Mouse (Mus musculus) retina, postnatal 1 day (tissue): ENCODE data around the gene Caly.

Experiments
- DNase-seq: peaks from one replicate; pipeline ENCODE4 v3.0.0-alpha.2; 2012

Caly gene

GRCm38 (mm10) chr7:140082242-140082678, at the start of gene Caly:
Gene Caly (minus strand): TSS chr7:140082548.
- peak; percentile 88 for DNase-seq

DNA sequence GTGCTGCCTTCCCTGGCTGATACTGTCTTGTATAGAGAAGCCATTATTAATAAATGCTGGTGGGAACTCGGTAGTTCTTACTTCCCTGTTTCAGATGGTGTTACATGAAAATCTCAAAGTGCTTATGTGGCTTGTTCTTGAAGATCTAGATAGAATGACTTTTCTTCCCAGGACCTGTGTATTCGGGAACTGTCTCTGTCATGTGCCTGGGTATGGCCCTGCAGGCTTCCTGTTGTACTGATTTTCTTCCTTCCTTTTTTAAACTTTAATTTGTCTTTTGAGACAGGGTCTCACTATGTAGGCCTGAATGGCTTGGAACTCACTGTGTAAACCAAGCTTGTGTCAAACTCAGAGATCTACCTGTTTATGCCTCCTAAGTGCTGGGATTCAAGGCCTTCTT, 45.6 kb upstream of the Caly start:
- DNase-seq = no peak

DNA sequence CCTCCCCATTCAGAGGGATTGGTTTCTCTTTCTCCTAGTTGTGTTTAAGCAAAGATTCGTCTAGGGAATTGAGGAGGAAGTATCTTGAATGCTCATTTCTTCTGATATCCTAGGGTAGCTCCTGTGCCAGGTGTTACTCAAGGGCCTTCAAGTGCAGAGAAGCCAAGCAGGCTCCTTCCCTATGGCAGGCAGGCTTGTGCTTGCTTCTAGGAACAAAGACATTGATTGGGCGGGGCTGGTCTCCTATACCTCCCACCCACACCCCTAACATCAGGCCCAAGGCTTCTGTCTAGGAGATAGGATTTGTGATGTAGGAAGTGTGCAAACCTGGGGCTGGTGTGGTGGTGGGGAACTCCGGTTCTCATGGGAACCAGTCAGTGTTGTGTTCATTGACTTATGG, 44.6 kb upstream of the Caly start:
- no peak for DNase-seq

- DNase-seq = no peak
Observed at GRCm38 (mm10) chr7:140126022-140126350, 43.6 kb upstream of the Caly start.

DNA sequence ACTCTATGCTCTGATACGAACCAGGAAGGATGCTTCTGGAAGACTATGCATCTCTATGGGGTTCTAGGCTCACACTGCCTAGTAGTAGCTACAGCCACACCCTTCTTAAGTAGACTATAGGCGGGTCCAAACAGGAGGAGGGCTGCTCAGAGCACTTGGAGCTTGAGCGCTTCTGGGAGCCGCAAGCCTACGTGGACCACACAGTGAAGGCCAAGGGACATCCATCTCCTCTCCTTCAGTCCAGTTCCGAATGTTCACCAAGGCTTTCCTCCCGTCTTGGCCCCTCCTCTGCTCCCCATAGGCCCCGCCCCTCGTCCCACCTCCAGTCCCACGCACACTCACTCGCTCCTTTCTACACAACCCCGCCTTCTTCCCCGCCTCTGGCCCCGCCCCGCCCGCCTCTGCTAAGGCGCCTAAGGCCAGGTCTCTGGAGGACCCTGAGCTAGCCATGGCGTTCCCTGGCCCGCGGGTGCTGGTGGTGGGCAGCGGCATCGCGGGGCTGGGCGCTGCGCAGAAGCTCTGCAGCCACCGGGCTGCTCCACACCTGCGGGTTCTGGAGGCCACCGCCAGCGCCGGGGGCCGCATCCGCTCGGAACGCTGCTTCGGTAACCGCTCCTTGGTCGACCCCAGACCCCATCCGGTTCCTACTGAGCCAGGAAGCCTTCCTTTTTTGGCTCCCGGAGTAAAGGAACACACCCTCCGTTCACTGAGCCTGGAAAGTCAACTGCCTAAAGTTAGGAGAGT, 43.1 kb upstream of the Caly start:
- DNase-seq = peak; percentile 93

DNA sequence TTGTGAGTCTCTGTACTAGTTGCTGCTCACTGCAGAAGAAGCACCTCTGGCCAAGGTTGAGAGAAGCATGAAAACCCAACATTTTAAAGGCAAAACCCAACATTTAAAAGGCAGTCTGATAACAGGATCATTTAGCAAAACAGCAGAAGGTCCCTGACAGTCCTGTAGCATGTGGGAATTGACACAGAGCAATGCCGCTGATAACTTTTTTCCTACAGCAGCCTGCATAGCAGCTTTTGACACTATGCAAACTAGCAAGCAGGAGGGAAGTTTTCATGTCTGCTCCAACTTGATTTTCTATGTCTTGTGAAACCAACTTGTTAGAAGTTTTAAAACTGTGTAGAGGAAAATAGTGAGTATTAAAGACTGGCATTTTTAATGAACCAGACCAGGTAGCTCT, 42.0 kb upstream of the Caly start:
- no peak for DNase-seq

DNA sequence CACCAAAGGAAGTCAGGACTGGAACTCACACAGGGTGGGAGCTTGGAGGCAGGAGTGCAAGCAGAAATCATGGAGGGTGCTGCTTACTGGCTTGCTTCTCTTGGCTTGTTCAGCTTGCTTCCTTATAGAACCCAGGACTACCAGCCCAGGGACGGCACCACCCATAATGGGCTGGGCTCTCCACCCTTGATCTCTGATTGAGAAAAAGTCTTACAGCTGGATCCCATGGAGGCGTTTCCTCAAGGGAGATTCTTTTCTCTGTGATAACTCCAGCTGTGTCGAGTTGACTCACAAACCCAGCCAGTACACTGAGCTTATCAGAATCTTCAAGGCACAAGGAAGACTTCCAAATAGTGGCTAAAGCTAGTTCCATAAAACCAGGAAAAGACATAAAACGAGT, 40.4 kb upstream of the Caly start:
- DNase-seq = no peak

GRCm38 (mm10) chr7:140121338-140121910, 39.1 kb upstream of the Caly start:
- DNase-seq = no peak

DNA sequence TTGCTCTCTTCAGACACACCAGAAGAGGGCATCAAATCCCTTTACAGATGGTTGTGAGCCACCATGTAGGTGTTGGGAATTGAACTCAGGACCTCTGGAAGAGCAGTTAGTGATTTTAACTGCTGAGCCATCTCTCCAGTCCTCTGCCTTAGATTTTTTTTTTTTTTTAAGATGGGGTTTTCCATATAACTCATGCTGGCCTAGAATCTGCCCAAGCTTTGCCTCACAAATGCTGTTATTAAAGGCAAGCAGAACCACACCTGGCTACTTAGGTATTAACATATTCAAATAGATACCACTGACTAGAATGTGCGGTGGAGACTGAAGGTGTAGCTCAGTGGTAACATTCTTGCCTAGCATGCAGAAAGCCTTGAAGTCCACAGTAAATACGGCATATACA, 38.1 kb upstream of the Caly start:
- DNase-seq = no peak

GRCm38 (mm10) chr7:140116329-140117054, 34.1 kb upstream of the Caly start, which contains the start of gene Echs1:
Gene Echs1 (minus strand): TSS chr7:140116476.
- peak; percentile 92 for DNase-seq

DNA sequence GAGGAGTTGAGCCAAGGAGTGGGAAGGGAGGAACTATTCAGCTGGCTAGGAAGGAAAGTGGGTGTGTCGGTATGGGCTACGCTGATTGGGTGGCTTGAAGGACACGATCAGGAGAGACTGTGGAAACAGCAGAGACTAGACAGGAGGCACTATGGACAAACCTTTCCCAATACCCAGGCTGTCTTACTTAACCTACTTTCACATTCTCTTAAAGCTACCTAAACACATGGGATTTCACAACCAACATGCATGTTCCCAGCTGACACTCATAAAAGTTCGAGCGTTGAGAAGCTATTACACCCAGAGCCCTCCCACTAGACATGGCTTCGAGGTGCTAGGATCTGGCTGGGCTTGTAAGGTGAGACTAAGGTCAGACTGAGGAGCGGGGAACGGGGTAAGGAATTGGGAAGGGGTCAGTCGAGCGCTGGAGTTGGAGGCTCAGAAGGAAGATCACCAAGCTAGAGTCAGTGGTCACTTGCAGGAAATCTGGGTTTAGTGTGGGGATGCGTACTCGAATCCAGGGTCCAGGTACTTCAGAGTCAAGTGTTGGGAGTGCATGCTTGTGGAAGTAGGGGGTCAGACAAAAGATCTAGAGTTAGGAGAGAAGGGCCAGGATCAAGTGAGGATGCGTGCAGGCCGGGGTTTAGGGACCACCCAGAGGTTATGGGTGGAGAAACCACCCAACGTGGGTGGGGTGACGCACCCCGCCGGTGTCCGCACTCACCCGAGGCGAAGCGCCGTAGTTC, 33.4 kb upstream of the Caly start, which contains the start of gene Paox:
TSS of gene Paox (plus strand) at position 217 of the 746 bp plus-strand sequence.
- peak; percentile 56 for DNase-seq

GRCm38 (mm10) chr7:140111943-140112342, 29.6 kb upstream of the Caly start:
- no peak for DNase-seq

DNA sequence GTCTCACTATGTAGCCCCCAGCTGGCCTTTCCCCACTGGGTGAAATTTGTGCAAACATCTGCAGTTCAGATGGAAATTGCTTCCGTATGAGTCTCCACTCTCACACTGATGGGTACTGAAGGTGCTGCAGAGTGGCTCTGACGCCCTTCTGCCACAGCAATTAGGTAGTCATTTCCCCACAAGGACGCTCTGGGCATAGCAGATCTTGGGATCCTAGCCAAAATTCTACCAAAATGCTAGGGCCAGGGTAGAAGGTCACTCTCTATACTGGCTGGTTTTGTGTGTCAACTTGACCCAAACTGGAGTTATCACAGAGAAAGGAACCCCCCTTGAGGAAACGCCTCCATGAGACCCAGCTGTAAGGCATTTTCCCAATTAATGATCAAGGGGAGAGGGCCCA, 21.7 kb upstream of the Caly start:
- no peak for DNase-seq

- DNase-seq = peak; percentile 89
Observed at GRCm38 (mm10) chr7:140101993-140102860, 19.9 kb upstream of the Caly start, which contains the start of gene Fuom. Gene Fuom (minus strand): TSS chr7:140102441.

DNA sequence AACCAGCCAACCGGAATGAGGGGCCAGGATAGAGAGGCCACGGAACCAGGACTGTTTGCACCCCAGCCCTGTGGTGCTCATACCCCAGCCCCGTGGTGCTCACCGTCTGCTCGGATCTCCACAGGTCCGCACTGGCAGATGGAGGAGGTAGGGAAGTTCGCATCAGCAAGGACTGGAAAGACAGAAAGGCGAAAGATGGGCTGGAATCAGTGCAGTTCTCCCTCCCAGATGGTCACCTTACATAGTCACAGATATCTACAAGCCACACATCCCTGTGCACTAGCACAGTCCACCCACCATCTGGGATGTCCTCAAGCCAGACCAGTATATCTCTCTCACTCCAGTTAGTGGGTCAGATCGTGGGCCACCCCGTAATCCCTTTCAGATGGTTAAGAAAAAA, 19.1 kb upstream of the Caly start:
- DNase-seq = no peak

DNA sequence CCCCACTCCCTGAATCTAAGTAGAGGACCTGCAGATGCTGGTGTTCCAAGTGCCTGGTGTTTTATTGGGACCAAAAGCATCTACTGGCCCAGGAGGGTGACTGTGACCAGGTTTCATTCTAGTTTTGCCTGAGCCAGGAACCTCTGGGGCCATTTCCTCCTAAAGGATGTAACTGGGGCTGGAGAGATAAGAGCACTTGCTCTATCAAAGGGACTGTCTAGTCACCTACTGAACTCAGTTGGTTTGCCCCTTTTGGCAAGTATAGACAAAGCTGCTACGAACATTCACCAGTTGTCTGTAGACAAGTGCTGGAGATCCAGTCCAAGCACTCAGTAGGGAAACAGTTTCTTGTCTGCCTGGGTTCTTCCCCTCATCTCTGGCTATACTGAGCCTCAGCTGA, 16.1 kb upstream of the Caly start:
- no peak for DNase-seq

GRCm38 (mm10) chr7:140096055-140096454, 13.7 kb upstream of the Caly start:
- no peak for DNase-seq

DNA sequence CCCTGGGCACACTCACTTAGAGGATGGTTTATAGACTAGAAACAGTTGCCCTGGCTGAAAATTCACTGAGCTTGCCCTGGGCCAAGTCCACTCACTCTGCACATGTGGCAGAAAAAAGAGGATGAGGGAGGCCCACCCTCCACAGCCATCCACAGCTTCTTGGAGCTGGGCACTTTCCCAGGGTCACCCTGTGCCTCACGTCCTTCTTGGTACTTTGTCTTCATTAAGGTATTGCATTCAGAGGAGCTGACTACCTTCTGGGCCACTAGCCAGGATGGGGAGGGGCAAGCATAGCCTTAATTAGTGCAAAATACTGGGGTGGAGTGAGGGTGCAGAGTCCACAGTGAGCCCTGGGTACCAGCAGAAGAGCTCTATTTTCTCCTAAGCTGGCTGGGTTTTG, 13.2 kb upstream of the Caly start:
- DNase-seq = no peak

DNA sequence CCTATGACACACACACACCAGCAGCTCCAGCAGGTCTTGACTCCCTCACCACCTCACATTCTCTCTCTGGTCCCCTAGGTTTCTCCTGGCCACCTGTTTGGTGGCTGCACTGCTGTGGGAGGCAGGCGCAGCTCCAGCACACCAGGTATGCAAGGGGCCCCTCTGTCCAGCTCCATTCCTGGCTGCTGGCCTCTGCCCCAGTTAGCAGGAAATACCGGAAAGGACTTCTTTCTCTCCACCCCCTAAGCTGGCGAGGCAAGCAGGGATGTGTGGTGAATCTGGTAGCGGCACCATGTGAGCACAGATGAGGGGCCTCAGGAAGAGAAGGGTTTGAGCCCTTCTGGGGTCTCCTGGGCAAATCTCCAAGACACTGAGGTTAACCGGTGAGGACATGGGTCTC, 12.6 kb upstream of the Caly start:
- DNase-seq = no peak

- no peak for DNase-seq
Observed at GRCm38 (mm10) chr7:140092924-140093528, 10.7 kb upstream of the Caly start, which contains the start of gene Prap1. Gene Prap1 (plus strand): TSS chr7:140093395.

DNA sequence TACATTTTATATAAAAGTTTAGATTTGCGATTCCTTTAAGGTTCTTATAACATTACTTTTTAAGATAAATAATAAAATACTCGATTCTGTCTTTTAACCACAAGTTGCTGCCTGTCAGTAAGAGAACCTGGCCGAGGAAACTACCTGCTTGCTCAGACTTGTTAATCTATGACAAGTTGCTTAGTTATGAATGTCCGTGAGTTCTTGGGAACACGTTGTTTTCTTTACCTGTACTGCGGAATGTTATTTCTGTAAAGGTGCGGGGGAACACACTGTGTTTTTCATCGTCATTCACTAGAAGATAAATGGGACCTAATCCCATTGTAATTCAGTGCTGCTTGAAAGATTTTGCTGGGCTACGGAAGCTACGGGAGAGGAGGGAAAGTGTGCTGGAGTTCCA, 8.3 kb upstream of the Caly start:
- DNase-seq = no peak
